Mouse (Mus musculus) layer of hippocampus, postnatal 10 days (tissue): ENCODE measurements at regions not wholly inside any gene's neighbourhood (a gene's known extent, or its start where the extent isn't known, plus 50 kb on each side); places are given as distances from the start of the nearest gene placed in this dataset.

ENCODE experiments used
- DNase-seq, 2 experiments: peaks; one replicate each; pipeline ENCODE4 v3.0.0; 2021; ENCODE audit warnings: low spot score in 2 of 2

GRCm38 (mm10) chr10:27703260-27703659 lies 83.7 kb upstream of the Lama2 start:
- no peak for DNase-seq

- no peak for DNase-seq
Measured at GRCm38 (mm10) chr10:27698305-27698704, 78.7 kb upstream of the Lama2 start.

GRCm38 (mm10) chr10:27681376-27681775 lies 61.8 kb upstream of the Lama2 start:
- DNase-seq: peak in 1 of 2 experiments; percentile 6

- DNase-seq: no peak
Measured at GRCm38 (mm10) chr10:27675579-27675978, 56.0 kb upstream of the Lama2 start.

- DNase-seq: no peak
Measured at GRCm38 (mm10) chr10:27674379-27674778, 54.8 kb upstream of the Lama2 start.
